Mouse (Mus musculus) C2C12 (cell line): Measurements from ENCODE around the gene Myh11.

Experiments
- CEBPB ChIP-seq: IDR thresholded peaks from one replicate; pipeline ENCODE4 v1.6.1; 2011; ENCODE audit warnings: low read depth, mild to moderate bottlenecking, control low read depth, moderate library complexity
- MYOG ChIP-seq: IDR thresholded peaks from one replicate; pipeline ENCODE4 v1.6.1; 2011; ENCODE audit not compliant: control insufficient read depth, insufficient read length; ENCODE audit errors: extremely low read depth

DNA sequence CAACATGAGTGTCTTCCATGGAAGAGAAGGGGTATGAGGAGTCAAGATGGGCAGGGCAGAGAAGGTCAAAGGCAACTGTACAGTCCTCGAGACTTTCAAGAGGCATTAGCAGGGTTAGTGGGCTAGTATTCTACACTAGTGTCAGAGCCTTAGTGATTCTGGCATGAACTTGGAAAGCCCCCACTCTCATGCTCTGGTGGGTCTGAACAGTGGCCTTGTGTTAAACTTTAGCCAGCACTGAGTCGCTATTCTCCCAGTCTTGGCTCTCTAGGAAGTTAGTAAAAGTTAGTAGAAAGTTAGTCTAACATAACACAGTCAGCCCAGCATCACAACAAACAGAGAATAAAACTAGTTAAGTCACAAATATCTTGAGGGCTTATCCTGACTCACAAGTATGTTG is 12.0 kb upstream of the Myh11 start:
- no peak for TF ChIP-seq CEBPB
- TF ChIP-seq MYOG = no peak
